Mouse (Mus musculus) liver, adult (tissue): ENCODE measurements at regions not wholly inside any gene's neighbourhood (a gene's known extent, or its start where the extent isn't known, plus 50 kb on each side); places are given as distances from the start of the nearest gene placed in this dataset.

Experiments used
- GATA4 ChIP-seq: IDR thresholded peaks from 2 replicates; pipeline ENCODE4 v1.6.1; 2014; ENCODE audit warnings: mild to moderate bottlenecking, low read length; ENCODE audit not compliant: insufficient replicate concordance

DNA sequence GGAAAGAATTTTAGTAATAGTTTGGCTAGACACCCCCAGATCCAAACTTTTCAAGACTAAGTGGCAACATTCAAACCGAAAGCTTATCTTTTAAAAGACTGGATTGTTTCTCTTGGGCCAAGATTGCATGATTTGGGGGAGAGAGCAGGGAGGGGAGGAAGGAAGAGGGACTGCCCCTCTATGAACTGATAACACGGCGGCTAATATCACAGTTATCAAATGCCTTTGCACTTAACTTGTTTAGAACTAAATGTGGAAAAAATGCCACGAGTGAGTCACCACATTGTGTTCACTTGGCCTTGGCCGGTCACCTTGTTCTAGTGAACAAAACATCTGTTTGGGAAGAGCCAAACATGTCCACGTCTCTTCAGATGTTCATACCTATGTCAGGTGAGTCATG, 92.3 kb downstream of the Tes start:
- no peak for TF ChIP-seq GATA4

DNA sequence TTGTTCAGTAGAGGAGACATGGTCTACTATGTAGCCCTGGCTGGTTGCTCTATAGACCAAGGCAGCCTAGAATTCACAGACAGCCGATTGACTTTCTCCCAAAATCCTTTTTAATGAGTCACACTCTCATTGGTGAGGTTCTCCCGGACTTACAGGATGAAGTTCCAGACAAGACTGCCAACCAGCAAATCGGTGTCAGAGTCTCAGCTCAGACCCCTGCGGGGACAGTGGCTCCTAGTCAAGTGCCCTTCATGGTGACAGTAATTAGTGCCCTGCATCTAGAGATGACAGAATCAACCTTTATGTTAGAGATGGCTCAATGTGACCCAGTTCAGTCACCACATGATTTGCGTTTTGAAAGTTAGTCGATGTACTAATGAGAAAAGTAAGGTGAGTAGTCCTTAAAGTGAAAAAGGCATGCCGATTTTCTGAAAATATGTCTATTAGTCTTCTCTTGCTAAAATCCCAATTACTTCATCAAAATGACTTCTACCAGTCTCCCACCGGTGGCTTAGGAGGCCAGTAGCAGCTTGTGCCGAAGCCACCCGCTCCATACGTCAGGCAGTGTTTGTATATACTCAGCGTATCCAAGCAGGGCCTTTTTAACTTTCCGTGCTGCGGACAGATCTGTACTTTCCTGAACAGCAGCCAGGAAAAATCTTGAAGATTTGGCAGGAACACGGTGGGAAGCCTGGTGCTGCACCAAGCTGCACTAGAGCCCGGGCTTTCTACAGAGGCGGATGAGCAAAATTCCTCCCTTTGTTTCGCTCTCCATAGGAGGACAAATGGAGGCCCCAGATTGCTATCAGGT, 105.2 kb downstream of the Tes start:
- peak; percentile 79; the same call in 1 of the 2 replicates for TF ChIP-seq GATA4

DNA sequence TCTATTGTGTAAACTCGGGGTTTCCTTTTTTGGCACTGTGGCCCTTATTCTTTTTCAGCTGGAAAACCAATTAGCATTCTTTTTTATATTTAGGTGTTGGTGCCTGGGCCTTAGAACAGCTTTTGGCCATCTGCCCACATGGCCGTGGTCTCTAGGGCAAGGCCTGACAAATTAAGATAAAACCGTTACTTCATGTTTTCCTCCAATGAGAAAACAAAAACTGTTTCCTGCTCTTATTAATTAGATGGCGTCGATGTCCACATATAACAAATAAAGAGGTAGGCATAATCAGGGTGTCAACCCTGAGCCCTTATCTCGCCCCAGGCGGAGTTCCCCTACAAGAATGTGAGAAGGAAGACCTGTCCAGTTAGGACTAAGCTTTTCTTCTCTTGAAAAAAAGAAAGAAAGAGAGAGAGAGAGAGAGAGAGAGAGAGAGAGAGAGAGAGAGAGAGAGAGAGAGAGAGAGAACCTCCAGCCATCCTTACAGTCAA, 105.9 kb downstream of the Tes start:
- no peak for TF ChIP-seq GATA4

DNA sequence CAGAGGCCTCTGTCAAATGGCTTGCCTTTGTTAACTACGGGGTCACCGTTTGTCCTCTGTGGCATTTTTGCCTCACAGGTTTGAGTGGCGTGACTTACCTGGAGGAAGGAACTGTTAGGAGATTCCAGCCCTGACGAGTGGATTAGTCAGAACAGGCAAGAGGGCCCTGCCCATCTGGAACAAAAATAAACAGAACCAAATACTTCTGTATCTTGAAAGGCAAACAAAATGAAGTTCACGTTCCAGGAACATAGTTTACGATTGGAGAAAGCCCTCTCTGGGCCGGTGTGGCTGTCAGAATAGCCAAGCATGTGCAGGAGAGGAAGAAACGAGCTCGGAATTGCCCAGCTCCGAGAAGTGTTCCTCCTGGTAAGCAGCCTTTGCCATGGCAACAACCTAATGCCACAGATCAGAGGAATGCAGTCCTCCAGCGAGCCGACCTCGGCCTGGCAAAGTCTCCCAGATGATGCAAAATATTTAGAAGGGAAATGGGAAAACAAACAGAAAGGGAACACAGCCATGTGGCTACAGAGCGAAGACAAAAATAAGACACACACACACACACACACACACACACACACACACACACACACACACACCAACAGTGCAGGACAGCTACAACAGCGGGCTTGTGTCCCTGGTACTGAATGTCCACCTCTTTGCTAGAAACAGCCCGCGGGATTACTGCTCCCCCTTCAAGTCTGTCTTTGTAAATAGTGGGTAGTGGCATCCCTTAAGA, 106.5 kb downstream of the Tes start:
- TF ChIP-seq GATA4, result no peak

DNA sequence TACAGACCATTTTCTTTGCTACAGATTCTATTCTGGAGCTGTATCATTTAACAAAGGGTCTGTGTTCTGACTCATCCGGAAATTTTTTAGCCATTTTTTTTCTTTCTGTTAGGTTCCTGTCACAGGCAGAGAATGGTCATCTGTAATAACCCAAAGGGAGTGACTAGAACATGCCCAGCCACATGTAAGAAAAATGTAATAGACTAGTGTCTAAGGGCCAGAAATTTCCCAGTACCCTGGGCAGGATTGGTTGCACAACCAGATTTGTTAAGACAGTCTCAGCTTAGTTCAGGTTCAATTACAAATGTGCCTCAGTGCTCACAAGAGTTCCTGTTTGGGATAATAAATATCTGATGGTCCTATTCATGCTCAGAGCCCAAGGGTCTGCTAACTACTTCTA, 107.1 kb downstream of the Tes start:
- no peak for TF ChIP-seq GATA4

DNA sequence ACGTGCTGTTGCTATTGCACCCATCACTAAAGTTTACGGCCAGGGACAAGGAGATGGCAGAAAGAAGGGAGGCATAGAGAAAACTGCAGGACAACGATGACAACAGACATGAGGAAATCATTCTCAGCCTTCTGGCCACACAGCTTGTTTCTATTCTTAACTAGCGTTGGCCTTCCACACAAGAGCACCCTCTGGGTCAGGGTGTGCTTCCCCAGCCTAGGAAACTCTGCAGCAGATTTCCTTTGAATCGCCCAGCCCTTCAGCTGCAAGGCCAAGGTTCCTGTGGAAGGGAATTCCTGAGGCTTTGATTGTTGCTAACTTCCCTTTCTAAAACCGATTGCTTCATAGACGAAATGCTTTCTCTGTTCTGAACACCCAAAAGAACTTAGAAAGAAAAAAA, 103.8 kb upstream of the Cav2 start:
- TF ChIP-seq GATA4, result peak; percentile 42; the same call in 1 of the 2 replicates

DNA sequence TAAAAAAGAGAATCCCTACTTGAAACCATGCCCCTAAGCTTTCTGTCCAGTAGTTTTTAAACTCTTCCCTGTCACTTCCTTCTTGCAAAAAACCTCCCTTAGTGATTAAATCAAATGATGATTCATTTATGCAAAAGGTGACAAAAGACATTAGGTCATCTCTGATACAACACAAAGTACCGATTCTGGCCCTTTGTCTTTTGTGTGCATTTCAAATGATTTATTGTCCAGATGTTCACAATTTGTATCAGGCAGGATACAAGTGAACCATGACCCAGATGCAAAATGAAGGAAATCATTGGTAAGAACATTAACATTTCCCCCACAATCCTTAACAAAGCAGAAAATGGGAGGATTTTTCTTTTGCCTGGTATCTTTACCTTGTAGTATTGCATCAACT, 101.5 kb upstream of the Cav2 start:
- TF ChIP-seq GATA4, result no peak

DNA sequence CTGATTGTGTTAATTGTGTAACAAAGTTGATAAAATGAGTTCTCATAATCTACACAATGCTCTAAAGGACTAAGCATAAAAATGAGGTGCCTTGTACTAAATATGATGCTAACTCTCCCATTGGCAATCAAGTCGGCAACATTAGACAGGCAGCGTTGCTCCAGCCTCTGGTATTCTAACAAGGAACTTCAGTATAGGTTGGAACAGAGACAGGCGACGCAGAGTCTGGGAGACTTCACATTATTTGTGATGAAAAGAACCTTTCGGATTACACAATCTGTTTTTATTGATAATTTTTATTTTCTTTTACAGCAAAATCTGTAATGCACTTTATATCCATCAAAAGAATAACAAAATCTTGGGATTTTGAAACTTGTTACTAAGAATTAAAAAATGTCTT, 94.4 kb upstream of the Cav2 start:
- TF ChIP-seq GATA4, result no peak

DNA sequence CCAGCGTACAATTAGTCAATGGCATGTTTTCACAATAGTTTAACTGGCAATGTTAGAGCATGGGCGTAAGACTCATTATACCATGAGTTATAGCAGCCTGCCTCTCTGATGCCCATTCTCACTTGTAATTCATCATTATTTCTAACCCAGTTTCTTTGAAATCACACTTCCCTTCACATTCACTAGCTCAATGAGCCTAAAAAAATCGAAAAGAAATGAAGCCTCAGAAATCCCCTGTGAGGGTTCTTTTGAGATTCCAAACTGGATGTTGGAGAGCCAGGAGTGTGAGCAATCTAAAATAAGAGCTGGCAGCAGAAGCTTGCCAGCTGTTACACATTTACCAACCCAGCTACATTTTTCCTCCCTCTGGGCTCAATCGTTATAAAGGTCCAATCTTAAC, 93.9 kb upstream of the Cav2 start:
- TF ChIP-seq GATA4, result no peak

DNA sequence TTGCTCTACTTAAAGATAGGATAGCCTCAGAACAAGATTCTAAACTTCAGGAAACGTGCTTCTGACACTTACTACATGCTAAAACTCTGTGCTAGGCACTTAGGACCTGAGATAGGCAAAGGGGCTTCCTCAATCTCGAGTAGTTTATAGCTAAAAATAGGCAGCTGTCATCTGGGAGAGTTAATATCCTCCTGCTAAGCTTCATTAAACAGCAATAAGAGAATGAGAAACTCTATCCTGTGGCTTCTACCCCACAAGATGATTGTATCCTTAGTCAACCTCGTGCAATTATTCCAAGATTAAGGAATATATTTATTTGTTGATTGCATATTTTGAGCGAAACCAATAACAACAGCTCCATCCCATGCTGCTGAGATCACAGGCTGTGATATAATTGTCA, 85.4 kb upstream of the Cav2 start:
- TF ChIP-seq GATA4, result no peak

DNA sequence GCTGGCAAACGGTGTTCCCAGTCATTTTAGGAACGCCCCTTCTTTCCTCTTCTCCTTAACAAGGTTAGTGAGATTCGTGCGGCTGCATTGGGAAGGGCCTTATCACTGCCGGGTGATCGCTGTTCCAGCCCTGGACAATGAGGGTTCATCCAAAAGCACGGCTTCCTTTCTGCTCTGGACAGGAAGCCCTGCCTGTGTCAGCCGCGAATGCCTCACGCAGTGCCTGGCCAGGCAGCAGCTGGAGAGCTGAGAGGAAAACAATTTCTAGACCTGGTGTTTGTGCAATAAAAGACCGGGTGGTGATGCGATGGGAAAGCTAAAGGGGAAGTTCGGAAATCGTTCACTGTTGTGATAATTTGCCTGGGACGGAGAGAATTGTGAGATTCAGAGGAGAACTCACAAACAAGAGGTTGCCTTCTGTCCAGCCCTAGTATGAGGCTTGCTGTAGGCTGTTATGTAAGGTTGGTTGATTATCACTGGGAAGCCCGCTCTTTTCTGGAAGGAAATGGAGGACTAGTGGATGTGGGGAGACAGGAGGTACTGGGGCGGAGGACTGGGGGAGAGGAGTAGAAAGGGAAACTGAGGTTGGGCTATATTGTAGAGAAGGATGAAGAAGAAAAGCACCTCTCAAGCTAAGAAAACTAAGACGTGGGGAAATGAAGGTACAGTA, 83.1 kb upstream of the Cav2 start:
- peak; percentile 67; the same call in 1 of the 2 replicates for TF ChIP-seq GATA4

DNA sequence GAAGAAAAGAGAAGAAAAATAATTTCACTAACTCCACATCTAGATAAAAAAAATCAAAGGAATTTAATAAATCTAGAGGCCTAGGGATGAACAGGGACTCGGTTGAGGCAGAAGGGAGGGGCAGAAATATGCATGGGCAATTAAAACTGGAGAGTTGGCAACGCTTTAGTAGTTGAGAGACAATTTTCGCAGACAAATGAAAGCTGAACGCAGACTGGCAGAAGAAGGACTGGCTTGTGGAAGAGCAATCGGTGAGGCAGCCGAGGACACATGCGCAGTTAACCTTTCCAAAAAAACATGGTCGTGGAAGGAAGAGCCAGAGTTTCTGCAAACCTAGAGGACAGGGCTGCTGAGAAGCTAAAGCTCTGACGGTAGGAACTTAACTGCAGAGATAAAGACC, 82.1 kb upstream of the Cav2 start:
- TF ChIP-seq GATA4, result no peak

DNA sequence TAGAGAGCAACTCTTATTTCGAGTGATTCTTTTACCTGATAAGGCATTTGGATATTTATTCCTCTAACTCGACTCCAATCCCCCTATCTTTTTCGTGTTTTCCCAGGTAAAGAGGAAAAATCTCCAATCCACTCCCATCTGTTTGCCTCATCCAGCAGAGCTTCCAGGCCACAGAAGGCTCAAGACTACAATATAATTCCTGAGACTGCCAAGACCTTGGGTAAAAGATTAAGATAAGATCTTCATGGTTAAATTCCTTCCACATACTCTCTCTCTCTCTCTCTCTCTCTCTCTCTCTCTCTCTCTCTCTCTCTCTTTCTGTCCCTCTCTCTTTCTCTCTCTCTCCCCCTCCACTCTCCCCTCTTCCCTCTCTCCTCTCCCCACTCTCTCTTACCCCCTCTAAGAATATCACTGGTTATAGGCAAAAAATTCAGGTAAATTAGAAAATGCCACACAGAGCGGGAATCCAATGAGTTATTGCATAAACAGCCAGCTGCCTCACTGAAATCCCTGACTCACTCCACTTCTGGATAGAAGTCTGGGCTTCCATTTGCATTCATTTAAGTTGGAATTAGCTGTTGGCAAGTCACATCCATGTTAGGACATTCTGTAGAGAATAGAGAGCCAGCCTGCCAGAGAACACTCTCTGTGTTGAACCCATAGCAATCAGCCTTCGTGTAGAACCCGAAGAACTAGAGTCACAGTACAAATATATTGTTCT, 78.9 kb upstream of the Cav2 start:
- TF ChIP-seq GATA4, result no peak

DNA sequence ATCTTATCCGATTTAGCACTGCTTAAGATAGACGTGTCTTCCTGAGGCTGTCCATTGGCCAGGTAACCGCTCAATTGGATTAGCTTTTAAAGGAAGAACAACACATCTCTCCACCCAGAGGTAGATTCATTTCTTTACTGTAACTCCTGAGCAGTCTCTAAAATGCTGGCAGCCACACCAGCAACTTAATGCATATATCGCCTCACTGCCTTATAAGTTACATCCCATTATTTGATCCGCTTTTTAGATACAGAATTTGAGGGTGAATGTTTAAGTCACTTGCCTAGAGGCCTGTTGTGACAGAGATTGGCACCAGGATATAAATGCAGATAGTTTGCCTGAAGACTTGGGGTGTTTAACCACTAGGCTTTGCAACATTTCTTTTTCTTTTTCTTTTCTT, 77.7 kb upstream of the Cav2 start:
- no peak for TF ChIP-seq GATA4

DNA sequence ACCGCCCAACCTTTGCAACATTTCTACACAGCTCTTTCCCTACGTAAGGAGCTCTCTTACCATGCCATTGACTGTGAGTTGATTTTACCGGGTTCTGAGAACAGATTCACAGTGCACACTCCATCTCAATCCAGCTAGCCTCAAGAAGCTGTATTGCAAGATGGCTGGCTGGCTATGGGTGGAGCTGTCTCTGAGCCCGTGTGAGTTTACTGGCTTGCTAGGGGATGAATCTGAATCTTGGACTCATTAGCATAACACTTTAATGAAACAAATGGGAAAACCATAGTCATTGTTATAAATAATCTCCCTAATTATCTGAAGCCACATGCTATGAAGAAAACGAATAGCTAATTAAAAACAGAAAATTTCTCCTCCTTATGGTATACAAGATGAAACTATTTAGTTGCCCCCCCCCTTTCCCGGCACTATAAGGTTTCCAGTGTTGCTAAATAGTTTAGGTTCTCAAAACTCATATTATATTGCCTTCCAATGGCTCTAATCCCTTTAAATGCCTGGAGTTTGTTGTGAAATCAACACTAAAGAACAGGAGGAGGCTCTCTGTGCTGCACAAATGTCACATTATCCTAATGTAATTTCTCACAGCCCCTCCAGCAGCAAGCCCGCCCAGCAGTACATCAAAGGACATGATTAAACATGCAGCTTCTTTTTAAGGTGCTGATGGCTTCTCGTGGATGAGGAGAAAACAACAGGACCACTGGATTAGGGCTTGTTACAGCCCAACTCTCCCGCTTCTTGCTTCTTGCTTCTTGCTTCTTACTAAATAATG, 76.9 kb upstream of the Cav2 start:
- no peak for TF ChIP-seq GATA4

DNA sequence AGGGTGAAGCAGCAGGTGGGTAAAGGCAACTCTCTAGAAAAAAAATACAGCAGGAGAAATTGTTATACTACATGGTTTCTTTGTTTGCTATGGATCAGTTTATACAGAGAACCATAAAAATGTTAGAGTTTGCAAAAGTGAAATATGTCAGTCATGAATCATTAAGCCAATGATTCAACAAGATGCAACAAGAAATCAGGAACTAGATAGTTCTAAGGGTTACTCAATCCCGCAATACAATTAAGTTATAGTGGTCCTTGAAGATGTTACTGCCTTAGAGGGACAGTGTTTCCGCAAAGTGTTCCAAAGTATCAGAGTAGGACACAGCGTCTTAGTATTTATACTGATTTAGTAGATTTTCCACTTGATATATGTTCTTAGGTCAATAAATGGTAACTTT, 74.1 kb upstream of the Cav2 start:
- TF ChIP-seq GATA4, result no peak
